Mouse (Mus musculus): Measurements from ENCODE around the gene Cklf.
"Not testable (repeated sequence)": the region's sequence is repeated elsewhere in the genome, so short reads cannot be mapped to it uniquely, and the experiment has no call there.

Gene Cklf

DNA sequence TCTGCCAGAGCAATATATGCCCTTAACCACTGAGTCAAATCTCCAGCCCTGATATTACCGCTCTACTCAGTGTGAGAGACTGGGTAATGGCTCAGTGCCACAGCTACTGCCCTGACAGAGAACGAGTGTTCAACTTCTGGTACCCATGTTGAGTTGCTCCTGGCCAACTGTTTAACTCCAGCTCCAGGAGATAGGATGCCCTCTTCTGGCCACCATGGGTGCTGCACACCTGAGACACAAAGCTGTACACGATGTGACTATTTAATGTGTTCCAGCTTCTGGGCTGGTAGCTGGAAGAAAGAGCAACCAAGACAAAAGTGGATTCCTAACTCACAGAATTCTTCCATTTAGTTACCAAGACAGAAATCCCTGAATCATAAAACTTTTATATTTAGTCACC is 2.4 kb downstream of the Cklf start:
- intact Hi-C loops (cut with DNase I): loop anchor here (5.0 to 10.0 kb wide), 2 partner anchors 89 to 182 kb away; no protein-coding TSS in a partner anchor

DNA sequence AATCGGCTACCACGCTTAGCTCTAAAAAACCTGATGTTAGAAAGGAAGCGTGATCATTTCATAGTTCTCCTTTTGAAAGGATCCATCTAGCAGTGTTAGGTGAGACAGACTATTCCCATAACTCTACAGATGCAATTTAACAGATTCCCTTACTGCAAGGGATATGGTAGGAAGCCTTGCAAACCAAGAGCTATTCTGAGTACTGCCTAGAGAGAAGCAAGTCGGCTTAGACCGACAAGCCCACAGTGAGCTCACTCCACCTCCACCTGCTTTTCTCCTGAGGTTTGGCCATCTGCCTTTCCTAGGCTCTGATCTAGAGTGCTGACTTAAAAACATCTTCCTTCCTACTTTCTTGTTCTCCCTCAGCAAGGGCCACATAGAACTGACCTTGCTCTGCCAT is 11.1 kb downstream of the Cklf start:
- intact Hi-C loops (cut with DNase I): not testable (repeated sequence)

DNA sequence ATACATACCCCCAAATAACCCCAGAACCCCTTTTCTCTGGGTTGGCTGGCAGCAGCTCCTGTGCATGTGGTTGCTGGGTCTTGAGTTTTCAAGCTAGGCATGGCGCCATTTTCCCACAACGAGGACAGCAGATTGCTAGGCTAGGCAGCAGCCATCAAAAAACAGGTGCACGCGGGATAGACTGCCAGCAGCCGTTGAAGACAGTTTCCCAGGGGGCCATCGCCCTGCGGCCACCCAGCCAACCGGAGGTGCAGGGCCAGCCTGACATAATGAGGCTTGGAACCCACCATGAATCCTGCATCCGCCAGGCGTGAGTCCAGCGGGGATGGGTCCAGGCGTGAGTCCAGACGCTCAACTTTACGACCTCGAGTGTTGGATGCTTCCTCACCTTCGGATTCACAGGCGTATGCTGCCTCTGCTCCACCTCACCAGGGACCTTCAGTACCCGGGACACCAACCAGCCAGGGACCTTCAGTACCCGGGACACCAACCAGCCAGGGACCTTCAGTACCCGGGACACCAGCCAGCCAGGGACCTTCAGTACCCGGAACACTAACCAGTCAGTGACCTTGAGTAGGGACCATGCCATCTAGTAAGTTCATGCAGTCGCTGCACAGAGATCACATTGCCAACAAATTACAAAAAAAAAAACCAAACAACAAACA is 13.7 kb downstream of the Cklf start:
- intact Hi-C loops (cut with DNase I): not testable (repeated sequence)

DNA sequence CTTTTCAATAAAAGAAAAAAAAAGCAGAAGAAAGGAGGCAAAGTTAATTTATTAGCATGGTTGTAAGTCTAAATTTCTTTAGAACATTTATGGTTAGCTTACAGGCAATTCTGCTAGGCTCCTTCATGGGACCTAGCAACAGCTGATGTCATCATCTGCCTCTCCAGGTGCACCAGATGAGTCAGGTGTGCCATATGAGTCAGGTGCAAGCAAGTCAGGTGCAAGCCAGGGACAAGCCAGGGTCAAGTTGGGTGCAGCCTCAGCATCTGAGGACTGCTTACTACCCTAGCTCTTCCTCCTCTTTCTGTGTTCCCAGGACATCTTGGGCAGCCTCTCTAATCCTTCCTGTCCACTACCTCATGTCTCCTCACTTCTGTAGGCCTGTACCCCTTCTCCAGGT is 17.7 kb downstream of the Cklf start:
- intact Hi-C loops (cut with DNase I): no loop called here

DNA sequence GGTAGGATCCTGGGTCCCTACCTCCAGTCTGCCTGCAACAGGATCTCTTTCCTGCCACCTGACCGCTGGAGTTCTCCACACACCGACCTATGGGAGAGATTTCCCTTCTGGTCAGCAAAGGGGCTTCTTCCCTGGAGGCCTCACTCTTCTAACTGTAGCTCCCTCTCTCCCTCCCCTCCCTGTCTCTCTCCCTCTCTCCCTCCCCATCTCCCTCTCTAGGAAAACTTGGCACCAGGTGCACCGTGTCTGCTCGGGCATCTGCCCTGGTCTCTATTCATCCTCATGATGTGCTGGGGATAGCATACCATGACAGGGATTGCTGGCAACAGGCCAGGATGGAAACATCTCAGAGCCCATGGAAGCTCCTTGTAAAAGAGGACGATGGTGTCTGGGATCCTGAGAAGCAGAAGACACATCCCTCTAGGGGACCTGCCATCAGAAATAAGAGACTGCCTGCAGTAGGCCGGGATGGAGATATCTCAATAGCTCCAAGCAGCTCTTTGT is 18.3 kb downstream of the Cklf start:
- intact Hi-C loops (cut with DNase I): no loop called here

DNA sequence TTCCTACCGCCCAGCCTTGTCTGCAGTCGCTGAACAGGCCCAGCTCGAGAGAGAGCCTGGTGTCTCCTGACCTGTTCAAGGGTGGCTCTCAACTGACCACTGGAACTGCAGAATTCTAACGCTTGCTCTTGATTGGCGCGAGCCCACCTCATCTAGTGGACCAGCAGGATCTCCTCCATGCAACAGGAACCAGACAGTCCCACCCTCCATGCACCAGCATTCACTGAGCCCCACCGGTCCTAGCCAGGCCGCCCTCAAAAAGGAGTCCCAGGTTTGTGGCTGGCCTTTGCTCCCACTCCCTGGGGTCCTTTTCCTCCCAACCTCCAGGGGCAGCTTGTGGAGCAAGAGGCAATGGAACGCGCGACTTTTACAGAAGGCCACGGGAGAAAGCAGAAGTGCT is 42.4 kb downstream of the Cklf start, which contains the start of gene Cmtm2a:
TSS of gene Cmtm2a (minus strand) at position 101 of the 400 bp plus-strand sequence.
- intact Hi-C loops (cut with DNase I): not testable (repeated sequence)

DNA sequence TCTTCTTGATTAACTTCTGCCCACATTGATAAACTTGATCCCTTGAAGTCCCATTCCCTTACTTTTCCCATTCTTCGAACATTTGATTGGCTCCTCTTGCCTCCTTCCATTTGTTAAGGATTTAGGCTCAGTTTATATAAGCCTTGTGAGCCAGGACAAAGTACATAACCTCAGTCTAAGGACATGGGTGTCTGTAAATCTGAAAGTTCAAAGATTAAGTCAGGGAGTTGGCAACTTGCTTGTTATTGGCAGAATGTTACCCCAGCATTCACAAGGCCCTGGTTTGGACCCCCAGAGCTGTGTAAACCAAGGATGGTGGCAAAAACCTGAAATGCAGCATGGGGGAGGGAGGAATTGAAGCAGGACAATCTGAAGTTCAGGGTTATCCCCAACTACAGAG is 43.7 kb downstream of the Cklf start:
- intact Hi-C loops (cut with DNase I): no loop called here

DNA sequence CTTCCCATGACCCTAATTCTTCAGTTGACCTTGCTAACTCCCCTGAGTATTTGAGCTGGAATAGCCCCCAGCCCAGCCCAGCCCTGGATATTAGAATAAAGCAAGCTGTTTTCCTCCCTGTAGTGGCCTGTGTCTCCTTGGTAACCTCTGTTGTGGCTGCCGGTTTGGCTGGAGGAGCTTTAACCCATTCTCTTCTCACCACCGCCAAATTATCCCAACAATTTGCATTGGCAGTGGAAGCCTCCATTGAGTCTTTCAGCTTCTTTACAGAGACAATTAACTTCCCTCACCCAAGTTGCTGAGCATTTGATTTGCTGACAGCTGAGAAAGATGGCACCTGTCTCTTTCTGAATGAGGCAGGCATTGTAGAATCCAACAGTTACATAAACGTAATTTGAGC is 50.9 kb downstream of the Cklf start:
- intact Hi-C loops (cut with DNase I): not testable (repeated sequence)

DNA sequence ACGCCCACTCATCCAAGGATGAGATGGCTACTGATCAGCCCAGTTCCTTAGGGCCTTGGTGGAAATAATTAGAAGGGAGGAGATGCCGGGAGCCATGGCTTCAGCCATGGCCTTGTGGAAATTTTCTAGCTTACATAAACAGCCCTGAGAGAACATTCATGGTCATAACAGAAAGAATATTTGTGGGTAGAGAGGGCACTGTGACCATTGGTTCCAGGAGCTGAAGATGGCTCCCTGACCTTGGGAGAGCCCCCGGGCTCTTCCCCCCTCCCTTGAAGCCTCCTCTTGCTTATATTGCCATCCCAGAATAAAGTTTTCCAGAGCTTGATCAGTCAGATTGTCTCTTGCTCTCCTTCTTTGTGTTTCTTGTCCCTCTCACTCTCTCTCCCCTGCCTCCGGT is 51.9 kb downstream of the Cklf start:
- intact Hi-C loops (cut with DNase I): not testable (repeated sequence)

DNA sequence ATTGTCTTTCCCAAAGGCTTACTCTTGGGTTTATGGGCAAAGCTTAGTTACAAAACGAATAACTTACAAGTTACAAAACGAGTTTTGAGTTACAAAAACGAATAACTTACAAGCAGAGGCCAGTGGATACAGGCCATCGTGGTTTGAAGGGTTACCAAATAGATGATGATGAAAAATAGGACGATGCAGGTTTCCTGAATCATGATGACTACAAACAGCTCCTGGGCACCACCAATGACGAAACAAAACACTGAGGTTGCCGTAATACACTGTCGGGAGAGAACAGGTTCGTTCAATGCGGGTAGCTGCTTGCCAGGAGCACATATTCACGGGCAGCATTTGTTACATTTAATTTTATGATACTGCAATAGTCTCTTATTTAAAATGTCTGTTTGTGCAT is 54.3 kb downstream of the Cklf start:
- intact Hi-C loops (cut with DNase I): no loop called here

DNA sequence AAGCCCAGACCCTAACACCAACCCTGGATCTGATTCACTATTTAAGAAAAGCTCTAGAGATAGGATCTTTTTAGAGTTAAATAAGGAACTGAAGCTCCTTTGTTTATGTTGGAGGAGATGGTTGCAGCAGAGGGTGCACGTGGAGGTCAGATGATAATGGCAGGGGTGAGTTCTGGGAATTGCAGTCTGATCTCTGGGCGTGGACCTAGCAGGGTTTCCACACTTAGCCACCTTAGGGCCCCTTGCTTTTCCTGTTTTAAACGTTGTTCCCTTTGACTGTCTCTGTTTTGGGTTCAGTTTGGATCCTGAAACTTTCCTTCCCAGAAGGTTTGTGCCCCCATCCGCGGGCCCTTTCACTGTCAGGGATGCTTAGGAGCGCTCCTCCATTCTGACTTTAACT is 57.7 kb downstream of the Cklf start:
- intact Hi-C loops (cut with DNase I): not testable (repeated sequence)

DNA sequence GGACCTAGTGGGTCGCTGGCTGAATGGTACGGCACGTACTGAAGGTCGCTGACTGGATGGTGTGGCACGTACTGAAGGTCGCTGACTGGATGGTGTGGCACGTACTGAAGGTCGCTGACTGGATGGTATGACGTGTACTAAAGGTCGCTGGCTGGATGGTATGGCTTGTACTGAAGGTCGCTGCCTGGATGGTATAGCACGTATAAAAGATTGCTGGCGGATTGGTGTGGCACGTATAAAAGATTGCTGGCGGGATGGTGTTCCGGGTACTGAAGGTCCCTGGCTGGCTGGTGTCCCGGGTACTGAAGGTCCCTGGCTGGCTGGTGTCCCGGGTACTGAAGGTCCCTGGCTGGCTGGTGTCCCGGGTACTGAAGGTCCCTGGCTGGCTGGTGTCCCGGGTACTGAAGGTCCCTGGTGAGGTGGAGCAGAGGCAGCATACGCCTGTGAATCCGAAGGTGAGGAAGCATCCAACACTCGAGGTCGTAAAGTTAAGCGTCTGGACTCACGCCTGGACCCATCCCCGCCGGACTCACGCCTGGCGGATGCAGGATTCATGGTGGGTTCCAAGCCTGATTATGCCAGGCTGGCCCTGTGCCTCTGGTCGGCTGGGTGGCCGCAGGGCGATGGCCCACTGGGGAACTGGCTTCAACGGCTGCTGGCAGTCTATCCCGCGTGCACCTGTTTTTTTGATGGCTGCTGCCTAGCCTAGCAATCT is 58.9 kb downstream of the Cklf start, which contains the start of the genes Gm45711 and Cmtm1:
TSS of gene Gm45711 (minus strand) at position 641 of the 715 bp plus-strand sequence.
TSS of gene Cmtm1 (minus strand) at position 705 of the 715 bp plus-strand sequence.
- intact Hi-C loops (cut with DNase I): not testable (repeated sequence)

DNA sequence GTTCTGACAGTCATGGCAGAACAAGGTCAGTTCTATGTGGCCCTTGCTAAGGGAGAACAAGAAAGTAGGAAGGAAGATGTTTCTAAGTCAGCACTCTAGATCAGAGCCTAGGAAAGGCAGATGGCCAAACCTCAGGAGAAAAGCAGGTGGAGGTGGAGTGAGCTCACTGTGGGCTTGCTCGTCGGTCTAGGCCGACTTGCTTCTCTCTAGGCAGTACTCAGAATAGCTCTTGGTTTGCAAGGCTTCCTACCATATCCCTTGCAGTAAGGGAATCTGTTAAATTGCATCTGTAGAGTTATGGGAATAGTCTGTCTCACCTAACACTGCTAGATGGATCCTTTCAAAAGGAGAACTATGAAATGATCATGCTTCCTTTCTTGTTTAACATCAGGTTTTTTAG is 61.4 kb downstream of the Cklf start:
- intact Hi-C loops (cut with DNase I): not testable (repeated sequence)

DNA sequence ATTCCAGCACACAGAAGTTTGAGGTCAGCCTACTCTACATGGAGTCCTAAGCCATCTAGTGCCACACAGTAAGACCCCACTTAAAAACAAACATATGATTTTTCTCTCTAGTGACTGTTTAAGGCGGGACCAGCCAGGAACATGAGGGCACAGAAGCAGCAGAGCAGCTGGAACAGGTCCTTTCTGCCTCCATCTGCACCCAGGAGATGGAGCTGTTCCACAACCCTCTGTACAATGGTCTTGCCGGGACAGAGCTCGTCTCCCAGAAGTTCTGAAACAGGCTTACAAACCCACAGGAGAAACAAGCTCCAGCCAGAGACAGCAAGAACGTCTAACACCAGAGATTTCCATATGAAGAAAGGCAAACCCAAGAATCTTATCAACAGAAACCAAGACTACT is 62.6 kb downstream of the Cklf start:
- intact Hi-C loops (cut with DNase I): no loop called here
